In the genomic region with DNA sequence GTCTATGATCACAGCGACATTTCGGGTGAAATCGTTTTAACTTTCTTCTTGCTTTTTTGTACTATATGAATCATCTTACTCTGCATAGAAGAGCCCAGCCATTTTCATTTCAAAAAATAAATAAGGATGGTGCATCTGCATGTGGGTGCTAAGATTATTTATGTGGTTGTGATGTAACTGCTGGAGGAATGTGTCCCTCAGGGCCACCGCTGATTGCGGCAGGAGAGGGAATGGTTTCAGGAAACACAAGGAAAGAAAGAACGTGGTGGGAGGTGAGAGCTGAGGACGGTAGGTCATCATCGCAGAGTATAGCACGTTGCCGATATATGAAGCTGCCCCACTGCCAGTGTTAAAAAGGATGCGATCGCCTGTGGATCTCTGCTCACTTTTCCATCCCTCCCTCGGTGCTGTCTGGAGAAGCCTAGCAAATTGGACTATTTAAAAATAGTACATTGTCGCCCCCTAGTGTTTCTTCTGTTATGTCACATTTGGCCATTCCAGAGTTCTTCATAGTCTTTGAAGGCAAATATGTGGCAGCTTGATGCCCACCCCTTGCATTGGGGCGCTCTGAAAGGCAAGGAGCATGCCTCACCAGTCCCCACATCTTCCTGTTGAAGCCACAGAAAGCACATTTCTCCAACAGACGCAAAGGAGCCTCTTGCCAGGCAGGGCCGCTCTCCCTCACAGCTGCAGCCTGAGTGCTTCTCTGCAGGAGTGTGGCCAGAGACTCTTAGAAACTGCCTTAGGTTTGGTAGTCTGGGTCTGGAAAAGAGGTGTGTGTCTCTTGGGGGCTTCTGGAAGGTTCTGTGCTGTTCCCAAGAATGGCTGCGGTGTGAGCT, we compare ENCODE assay signal across 9 mouse cellular contexts.
DNase-seq lines count a peak whose midpoint lies in the region; ATAC-seq and TF ChIP-seq lines count a peak whose summit lies in the region.
"Had no signal": no experiment of that assay in that cellular context is flagged by ENCODE, and none has a peak within 500 bp of the region (broad histone marks: within the 10 kb centered on the region; RNA-seq: fewer than 3 reads in every experiment).

No protein-coding gene starts in this region.

- H3K36me3 ChIP-seq in forebrain, embryonic 15.5 days, result no peaks in the 10 kb centered on the region
- no peaks in the 10 kb centered on the region for H3K36me3 ChIP-seq in midbrain, embryonic 12.5 days
- H3K36me3 ChIP-seq: liver, embryonic 15.5 days had no signal

- peak; percentile 26 for DNase-seq in CD4-positive, CD25-positive, alpha-beta regulatory T cell, adult 2 months (ENCODE audit: low read depth, low spot score)
- DNase-seq in hindlimb bud, embryonic 11.5 days (ENCODE audit: extremely low spot score, low read depth, low spot score), result peak; percentile 77
- DNase-seq in left cerebral cortex, adult 2 months (ENCODE audit: extremely low spot score in 1 of 2, low spot score in 2 of 2), result peak; percentile 53
- DNase-seq in telencephalon, adult 2 months (ENCODE audit: low read depth, low spot score), result peak; percentile 81

- no peak overlapping the region for H3K4me3 ChIP-seq in forebrain, embryonic 15.5 days
- H3K4me3 ChIP-seq in left cerebral cortex, adult 2 months, result 0 out of 2 replicates have a peak overlapping the region, but pooled peaks have one; percentile 31
- no peak overlapping the region for H3K4me3 ChIP-seq in midbrain, embryonic 12.5 days
- H3K4me3 ChIP-seq: liver, embryonic 15.5 days had no signal

- H3K27ac ChIP-seq in forebrain, embryonic 15.5 days (replicated peaks), result no peak overlapping the region
- H3K27ac ChIP-seq in left cerebral cortex, adult 2 months, result peak overlapping the region; percentile 78
- no peak overlapping the region for H3K27ac ChIP-seq in midbrain, embryonic 12.5 days (replicated peaks)
- H3K27ac ChIP-seq: liver, embryonic 15.5 days had no signal

- H3K9ac ChIP-seq in forebrain, embryonic 15.5 days (replicated peaks), result no peak overlapping the region
- no peak overlapping the region for H3K9ac ChIP-seq in midbrain, embryonic 12.5 days (replicated peaks)
- H3K9ac ChIP-seq: liver, embryonic 15.5 days had no signal

- TF ChIP-seq CTCF in left cerebral cortex, adult 2 months (IDR thresholded peaks at IDR 0.05), result peak; percentile 74

- H3K4me1 ChIP-seq in forebrain, embryonic 15.5 days, result peaks cover 3% of the 10 kb centered on the region; the same call in 1 of the 2 replicates
- peaks cover 19% of the 10 kb centered on the region for H3K4me1 ChIP-seq in midbrain, embryonic 12.5 days
- H3K4me1 ChIP-seq: liver, embryonic 15.5 days had no signal

- H3K9me3 ChIP-seq in forebrain, embryonic 15.5 days, result no peaks in the 10 kb centered on the region
- no peaks in the 10 kb centered on the region for H3K9me3 ChIP-seq in midbrain, embryonic 12.5 days
- H3K9me3 ChIP-seq: liver, embryonic 15.5 days had no signal

- H3K27me3 ChIP-seq in forebrain, embryonic 15.5 days, result no peaks in the 10 kb centered on the region
- peaks cover 39% of the 10 kb centered on the region for H3K27me3 ChIP-seq in midbrain, embryonic 12.5 days
- H3K27me3 ChIP-seq: liver, embryonic 15.5 days had no signal

- intact Hi-C loops in left cerebral cortex, adult 2 months (cut with DNase I), result loop anchor here (2.0 to 5.0 kb wide), 4 partner anchors 329 to 978 kb away; partner anchors contain the start of gene Fhit

- WGBS in forebrain, embryonic 15.5 days, result 46% methylated on average over 18 of the region's 18 CpGs
- WGBS in midbrain, embryonic 12.5 days, result 47% methylated on average over 18 of the region's 18 CpGs

- ATAC-seq in CD4-positive, CD25-positive, alpha-beta regulatory T cell, adult 4 months, result no peak
- peak; percentile 73 for ATAC-seq in cerebellum, adult (ENCODE audit: insufficient number of reproducible peaks, low FRiP score, low TSS enrichment)
- peak; percentile 78 for ATAC-seq in forebrain, embryonic 15.5 days (replicated peaks)
- peak; percentile 47; the same call in 1 of the 2 replicates for ATAC-seq in midbrain, embryonic 12.5 days (ENCODE audit: low FRiP score, low read depth)

- 0 out of 2 replicates have a peak overlapping the region, but pooled peaks have one; percentile 18 for H3K4me2 ChIP-seq in forebrain, embryonic 15.5 days (replicated peaks)
- H3K4me2 ChIP-seq in midbrain, embryonic 12.5 days (replicated peaks), result no peak overlapping the region
- H3K4me2 ChIP-seq: liver, embryonic 15.5 days had no signal

Comparison
In these comparisons a context has a peak if more than half of its experiments do, and no peak if none do; other contexts are left out.
1. DNase-seq: peak in every context shown above with its lines; median percentile 81 in telencephalon, adult 2 months; 77 in hindlimb bud, embryonic 11.5 days; 53 in left cerebral cortex, adult 2 months; 26 in CD4-positive, CD25-positive, alpha-beta regulatory T cell, adult 2 months.